Mouse (Mus musculus) gastrocnemius, adult 18-20 months (tissue): ENCODE results near the gene Trim65. TPM values are rescaled to one million over a fixed set of nuclear protein-coding genes. Genes with fewer than 3 reads are reported as not detected.

Experiments used
- DNase-seq: peaks from one replicate; pipeline ENCODE4 v3.0.0; 2021; ENCODE audit warnings: low spot score
- long read RNA-seq, 2 experiments: library from polyadenylated mRNA; stranded (forward); transcript quantifications; one replicate each; pipeline ENCODE4 v2.0.0; 2021
- total RNA-seq, 2 experiments: library from RNA; stranded (reverse); gene quantifications; 2 replicates each; pipeline ENCODE4 v1.2.3; 2021

Trim65 gene
- total RNA-seq = 1 to 10 TPM; 4.2 to 4.6 TPM
- long read RNA-seq, experiment 1, full-length matches to known transcripts = 2 of 5 reads
- long read RNA-seq, experiment 1, partial matches to known transcripts = 0 of 5 reads
- long read RNA-seq, experiment 1, other reads (novel, unspliced or antisense) = 3 of 5 reads
- long read RNA-seq, experiment 2, partial matches to known transcripts = 0 of 2 reads
- long read RNA-seq, experiment 2, other reads (novel, unspliced or antisense) = 1 of 2 reads

GRCm38 (mm10) chr11:116130488-116131205 lies at the start of gene Trim65:
Gene Trim65, minus strand, starts transcription at chr11:116131128.
- peak; percentile 89 for DNase-seq

- DNase-seq = no peak
Measured at GRCm38 (mm10) chr11:116178411-116179121, 47.6 kb upstream of the Trim65 start.

DNA sequence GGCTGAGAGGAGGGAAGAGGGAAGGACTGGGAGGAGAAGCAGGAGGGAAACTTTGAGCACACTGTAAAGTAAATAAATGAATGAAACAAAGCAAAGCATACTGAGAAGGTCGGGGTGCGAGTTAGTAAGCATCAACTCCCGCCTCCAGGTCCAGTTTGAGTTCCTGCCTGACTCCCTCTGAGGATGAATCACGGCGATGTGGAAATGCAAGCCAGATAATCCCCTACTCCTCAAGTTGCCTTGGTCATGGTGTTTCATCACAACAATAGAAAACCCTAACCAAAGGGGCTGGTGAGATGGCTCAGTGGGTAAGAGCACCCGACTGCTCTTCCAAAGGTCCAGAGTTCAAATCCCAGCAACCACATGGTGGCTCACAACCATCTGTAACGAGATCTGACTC lies 45.1 kb upstream of the Trim65 start:
- no peak for DNase-seq

DNA sequence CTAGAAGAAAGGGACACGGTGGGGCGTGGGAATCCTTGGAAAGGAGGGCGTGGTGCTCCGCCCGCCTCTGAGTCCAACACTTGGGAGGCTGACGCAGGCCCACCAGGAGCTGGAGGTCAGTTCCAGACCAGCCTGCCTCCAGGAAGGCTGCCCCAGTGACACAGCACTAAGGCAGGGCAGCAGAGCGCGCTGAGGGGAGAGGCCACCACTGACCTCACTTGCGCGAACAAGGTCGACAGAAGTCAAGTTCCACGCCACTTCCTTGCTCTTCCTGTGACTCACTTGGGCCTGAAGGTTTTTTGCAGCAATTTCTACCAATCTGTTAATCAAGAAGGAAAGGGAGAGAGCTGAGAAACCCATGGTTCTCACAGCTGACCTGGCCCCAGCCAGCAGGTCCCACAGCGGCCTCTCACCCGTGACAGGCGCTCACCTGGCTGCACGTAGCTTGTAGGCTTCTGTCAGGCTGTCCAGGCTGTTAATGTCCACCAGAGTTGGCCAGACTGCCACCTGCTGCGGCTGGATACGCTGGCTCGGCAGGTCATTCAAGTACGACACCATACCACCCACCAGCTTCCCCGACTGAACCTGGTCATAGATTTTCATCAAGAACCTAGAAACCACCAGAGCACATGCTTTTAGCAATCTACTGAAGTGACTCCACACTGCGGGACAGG lies 44.0 kb upstream of the Trim65 start:
- no peak for DNase-seq

DNA sequence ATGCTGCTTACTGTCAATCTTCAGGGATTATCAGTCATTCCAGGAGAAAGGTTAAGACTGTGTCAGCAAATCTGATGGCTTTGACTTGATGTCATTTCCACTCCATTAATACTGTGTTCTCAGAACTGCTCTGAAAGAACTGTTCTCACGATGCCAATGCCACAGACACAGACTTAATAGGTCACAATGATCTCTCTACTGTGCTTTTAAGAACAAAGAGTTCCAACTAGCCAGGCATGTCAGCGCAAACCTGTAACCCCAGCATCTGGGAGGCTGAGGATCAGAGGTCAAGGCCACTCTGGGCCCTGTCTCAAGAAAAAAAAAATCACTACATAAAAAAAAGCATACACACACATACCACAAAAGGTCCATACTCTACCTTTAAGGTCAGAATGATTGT lies 41.0 kb upstream of the Trim65 start:
- no peak for DNase-seq

DNA sequence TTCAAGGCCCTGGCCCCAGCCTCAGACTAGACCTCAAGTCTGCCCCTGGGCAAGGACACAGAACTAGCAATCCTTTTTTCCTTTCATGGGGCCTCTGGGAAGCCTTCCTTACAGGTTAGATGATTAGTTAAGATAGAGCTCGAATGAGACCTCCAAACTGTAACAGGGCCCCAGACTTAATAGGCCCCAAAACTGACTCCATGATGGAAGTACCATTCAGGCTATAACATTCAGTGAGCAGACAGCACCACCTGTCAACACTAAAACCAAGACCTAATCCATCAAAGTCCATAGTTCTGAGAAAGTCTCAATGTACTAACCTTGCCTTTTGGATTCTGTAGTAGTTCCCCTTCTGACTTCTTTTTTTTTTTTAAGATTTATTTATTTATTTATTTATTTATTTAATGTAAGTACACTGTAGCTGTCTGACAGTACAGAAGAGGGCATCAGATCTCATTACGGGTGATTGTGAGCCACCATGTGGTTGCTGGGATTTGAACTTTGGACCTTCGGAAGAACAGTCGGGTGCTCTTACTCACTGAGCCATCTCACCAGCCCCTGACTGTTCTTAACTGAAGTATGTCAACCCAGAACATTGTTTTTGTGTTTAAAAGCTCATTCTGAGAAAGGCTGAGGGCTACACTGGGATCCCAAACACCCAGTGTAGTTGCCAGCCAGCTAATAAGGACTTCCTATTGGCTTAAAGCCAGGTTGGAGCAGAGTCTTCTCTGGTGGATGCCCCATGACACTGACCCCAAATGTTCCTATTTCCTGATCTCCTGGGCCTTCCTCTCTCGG lies 39.3 kb upstream of the Trim65 start:
- no peak for DNase-seq

DNA sequence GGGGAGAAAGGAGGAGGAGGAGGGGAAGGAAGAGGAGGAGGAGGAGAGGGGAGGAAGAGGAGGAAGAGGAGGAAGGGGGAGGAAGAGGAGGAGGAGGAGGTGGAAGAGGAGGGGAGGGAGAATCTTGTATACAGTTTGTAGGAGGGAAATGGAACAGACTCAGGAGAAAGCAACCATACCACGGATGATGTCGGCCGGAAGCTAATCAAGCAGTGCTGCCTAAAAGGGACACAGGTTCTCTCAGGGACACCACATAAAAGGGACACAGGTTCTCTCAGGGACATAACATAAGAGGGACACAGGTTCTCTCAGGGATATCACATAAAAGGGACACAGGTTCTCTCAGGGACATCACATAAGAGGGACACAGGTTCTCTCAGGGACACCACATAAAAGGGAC lies 38.3 kb upstream of the Trim65 start:
- no peak for DNase-seq

GRCm38 (mm10) chr11:116167884-116168439 lies 37.0 kb upstream of the Trim65 start, which contains the start of gene Fbf1:
Gene Fbf1, minus strand, starts transcription at chr11:116168166.
- DNase-seq = peak; percentile 96

DNA sequence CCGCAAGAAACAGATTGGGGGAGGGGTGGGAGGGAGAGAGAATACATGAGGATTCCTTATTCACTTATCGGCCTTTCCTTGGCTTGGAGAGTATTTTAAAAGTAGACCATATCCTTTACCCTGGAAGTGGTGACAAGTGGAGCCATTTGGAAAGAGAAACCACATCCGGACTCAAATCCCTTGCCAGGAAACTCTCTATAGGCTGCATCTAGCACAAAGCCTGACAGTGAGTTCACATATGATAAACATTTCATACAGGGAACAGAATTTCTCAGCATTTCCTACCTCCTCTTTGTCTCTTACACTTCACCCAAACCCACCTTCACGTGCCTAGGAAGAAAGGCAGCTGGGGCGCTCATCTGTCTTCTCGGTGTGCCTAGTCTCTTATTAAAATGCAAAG lies 36.3 kb upstream of the Trim65 start:
- no peak for DNase-seq

- DNase-seq = no peak
Measured at GRCm38 (mm10) chr11:116163002-116163401, 32.1 kb upstream of the Trim65 start.

GRCm38 (mm10) chr11:116162146-116162545 lies 31.2 kb upstream of the Trim65 start:
- no peak for DNase-seq

DNA sequence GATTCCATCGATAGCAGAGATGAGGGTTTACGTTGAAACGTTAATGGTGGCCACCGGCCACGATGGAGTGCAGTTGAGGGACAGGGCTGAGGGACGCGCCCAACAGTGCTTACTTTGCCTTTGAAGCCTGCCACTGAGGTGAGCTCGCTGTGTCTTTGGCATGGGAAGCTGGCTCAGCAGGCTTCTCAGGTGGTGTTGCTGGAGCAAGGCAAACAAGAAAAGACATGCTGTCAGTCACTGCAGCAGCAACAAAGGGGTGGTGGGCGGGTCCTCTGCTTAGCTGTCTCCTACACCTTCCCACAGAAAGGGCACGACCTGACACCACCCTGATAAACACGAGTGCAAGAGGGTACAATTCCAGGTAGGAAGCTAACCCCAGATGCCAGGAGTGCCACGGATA lies 30.4 kb upstream of the Trim65 start:
- DNase-seq = no peak

DNA sequence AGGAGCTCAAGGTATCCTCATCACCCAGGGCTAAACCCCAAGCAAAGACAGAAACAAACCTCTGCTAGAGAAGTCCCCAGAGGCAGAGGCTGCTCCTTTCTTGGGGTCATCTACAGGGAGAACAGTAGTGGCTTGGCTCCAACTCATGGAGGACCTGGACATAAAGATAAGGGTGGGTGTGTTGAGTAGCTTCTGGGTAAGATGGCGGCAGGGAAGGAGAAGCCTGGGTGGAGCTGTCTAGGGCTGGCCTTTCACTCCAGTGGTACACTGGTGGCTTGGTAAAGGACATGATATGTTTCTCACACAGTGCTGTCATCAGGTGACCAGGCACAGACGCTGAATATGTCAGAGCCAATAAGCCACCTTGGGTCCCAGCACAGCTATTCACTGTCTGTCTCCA lies 20.0 kb upstream of the Trim65 start:
- DNase-seq = no peak

DNA sequence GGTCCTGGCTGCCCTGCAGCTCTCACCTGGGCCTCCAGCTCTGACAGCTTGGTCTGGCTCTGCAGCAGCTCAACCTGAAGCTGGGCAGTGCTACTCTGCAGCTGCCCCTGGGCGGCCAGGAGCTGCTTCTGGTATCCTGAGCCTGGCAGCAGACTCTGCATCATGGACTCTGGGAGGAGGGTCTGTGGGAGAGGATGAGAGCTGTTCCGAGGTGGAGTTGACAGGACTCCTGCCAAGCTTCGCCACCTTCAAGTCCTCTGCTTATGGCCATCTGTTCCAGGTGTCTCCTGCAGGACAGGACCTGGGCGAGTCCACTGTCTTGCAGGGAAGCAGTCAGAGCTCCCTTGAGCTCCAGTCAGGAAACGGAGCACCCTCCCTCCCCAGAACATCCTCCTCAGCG lies 18.4 kb upstream of the Trim65 start:
- DNase-seq = no peak

GRCm38 (mm10) chr11:116148761-116149221 lies 17.9 kb upstream of the Trim65 start:
- no peak for DNase-seq

DNA sequence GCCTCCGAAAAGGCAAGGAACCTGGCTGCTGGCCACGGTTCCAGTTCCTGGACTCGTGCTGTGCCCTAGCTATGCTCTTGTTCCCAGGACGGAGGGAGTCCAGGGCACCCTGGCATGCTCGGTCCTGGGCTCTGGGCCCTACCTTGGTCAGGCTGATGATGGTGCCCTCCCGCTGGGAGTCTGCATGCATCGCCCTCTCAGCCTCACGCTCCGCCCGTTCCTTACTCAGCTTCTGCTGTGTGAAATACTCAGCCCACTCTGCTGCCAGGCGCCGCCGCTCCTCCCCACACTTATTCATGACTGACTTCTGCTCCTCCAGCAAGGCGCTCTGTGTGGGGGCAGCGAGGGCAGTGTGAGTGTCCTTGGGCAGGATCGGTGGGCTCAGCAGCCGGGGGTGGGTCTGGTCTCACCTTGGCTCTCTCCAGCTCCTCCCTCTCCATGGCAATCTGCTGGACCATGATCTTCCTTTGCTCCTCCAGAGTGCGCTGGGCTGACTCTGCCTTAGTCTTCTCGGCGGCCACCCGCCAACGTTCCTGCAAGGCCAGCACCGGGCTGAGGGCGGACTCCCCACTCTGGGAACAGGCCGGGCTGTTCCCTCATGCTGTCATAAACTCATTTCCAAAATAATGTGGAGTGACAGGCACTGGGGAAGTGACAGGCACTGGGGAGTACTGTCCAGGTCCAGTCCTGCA lies 15.5 kb upstream of the Trim65 start:
- no peak for DNase-seq

DNA sequence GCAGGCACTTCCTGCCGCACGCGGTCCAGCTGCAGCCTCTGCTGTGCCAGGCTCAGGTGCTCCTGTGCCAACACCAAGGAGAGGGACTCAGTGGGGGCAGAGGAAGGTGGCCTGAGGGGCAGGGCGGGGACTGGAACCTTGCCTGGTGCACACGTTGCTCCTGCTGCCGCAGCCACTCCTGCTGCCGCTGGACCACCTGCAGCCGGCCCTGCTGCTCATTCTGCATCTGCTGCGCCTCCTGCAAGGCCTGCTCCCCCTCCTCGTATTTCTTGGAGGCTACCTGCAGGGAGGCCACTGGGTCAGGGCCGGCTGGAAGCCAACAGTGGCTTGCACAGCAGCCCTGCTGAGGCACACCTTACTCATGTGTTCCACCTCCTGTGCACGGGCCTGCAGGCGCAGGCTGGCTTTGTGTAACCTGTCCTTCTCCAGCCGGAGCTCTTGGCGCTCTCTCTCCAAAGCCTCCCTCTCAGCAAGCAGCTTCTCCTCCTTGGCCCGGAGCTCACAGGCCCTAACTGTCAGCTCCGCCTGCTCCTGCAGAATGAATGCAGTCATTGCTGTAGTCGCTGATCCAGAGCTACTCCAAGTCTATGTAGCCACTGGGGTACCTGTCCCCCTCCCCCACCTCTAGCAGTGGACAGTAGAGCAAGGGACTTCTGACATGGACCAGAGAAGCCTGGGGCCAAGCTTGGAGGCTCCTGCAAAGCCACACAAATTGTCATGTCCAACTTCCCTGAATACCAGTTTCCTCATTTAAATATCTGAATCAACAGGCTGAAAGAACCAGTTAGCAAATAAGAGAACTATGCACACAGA lies 14.8 kb upstream of the Trim65 start:
- DNase-seq = no peak

DNA sequence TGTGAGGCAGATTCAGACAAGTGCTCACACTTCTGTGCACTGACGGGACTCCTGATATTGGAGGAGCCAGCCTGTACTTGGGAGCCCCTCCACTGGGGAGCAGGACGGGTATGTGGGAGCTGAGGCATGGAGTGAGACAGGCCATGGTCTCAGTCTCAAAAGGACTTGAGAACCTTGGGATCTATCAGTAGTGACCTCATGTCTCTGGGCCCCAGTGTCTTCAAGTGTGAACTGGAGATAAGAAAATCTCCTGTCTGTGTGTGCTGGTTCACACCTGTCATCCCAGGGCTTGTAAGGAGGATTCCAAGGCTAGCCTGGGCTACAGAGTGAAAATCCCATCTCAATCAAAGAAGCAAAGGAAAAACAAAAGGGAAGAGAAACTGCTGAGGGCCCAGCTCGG lies 12.5 kb upstream of the Trim65 start:
- DNase-seq = no peak
